Mouse (Mus musculus): ENCODE data around the gene Dnase2b.

DNA sequence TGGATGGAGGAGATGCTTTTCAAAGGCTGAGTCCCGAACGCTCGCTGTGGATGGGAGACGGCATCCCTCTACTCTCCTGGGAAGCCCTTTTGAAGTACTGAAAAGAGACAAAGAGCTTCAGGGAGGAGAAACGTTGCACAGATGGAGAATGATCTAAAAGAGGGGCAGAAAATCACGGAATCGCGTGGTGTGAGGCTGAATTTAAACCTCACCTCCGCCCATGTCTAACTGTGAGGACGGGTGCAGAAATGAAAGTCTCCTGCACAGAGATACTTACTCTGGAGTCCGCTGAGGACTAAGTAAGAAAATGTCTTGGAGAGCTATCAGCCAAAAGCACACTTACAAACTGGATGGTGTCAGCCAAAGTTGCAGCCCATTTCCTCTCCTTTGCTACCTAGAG is 6.6 kb upstream of the Dnase2b start:
- TF ChIP-seq CTCF (IDR thresholded peaks at IDR 0.05; ENCODE audit: low read depth, low read length) (no peak), POLR2A (IDR thresholded peaks at IDR 0.05; ENCODE audit: extremely low read depth, insufficient read depth, low read length) (no peak)

All from liver, adult 2 months (tissue).